Mouse (Mus musculus) heart, postnatal 0 days (tissue): ENCODE results near the gene Mterf1a. TPM values are rescaled to one million over a fixed set of nuclear protein-coding genes. Genes with fewer than 3 reads are reported as not detected.
"Not testable (repeated sequence)": the region's sequence is repeated elsewhere in the genome, so short reads cannot be mapped to it uniquely, and the experiment has no call there.

Experiments used
- ATAC-seq: fragments of 200-750 bp; cut with Nextera tagmentation; 2 replicates; pipeline ENCODE4 v1.8.0; 2017; ENCODE audit warnings: low read depth, moderate number of reproducible peaks, moderate library complexity; ENCODE audit not compliant: insufficient read depth
- DNase-seq: peaks from one replicate; pipeline ENCODE4 v3.0.0-alpha.2; 2016; ENCODE audit warnings: low spot score
- H3K27ac ChIP-seq: fragments of 300-500 bp; sonication (generic); 2 replicates; pipeline ENCODE4 v1.5.1; 2014; ENCODE audit warnings: low read depth, mild to moderate bottlenecking
- H3K27me3 ChIP-seq: fragments of 300-500 bp; sonication (generic); 2 replicates; pipeline ENCODE4 v1.6.1; 2014; ENCODE audit warnings: low read length, mixed read lengths; ENCODE audit not compliant: control insufficient read depth, insufficient read depth
- H3K36me3 ChIP-seq: fragments of 300-500 bp; sonication (generic); replicated peaks from 2 replicates; pipeline ENCODE4 v1.6.1; 2014; ENCODE audit warnings: low read length, mixed read lengths; ENCODE audit not compliant: control insufficient read depth, insufficient read depth
- H3K4me1 ChIP-seq: fragments of 300-500 bp; sonication (generic); 2 replicates; pipeline ENCODE4 v1.6.1; 2014; ENCODE audit warnings: antibody characterized with exemption; ENCODE audit not compliant: control insufficient read depth, insufficient read depth
- H3K4me2 ChIP-seq: fragments of 300-500 bp; sonication (generic); 2 replicates; pipeline ENCODE4 v1.6.1; 2014; ENCODE audit warnings: low read depth, mild to moderate bottlenecking, low read length, moderate library complexity
- H3K4me3 ChIP-seq: fragments of 300-500 bp; sonication (generic); 2 replicates; pipeline ENCODE4 v1.5.1; 2014; ENCODE audit warnings: low read depth, low read length
- H3K9ac ChIP-seq: fragments of 300-500 bp; sonication (generic); replicated peaks from 2 replicates; pipeline ENCODE4 v1.6.1; 2014; ENCODE audit warnings: low read depth, low read length, mixed read lengths
- H3K9me3 ChIP-seq: fragments of 300-500 bp; sonication (generic); replicated peaks from 2 replicates; pipeline ENCODE4 v1.6.1; 2016; ENCODE audit warnings: low read length; ENCODE audit not compliant: control insufficient read depth
- CTCF ChIP-seq: IDR thresholded peaks from 2 replicates; pipeline ENCODE4 v1.5.1; 2016; ENCODE audit warnings: antibody characterized with exemption, control low read depth, low read depth
- EP300 ChIP-seq: IDR thresholded peaks from 2 replicates; pipeline ENCODE4 v1.6.1; 2016; ENCODE audit warnings: antibody characterized with exemption, low read depth
- WGBS: fragments of 180-500 bp; shearing (Covaris S2); extraction: QIAGEN DNeasy Blood & Tissue Kit; methylation state at CpG from one replicate; pipeline ENCODE4 v1.1.7; 2014; 5-methylcytosine and 5-hydroxymethylcytosine counted together
- polyA plus RNA-seq: library from polyadenylated mRNA; unstranded; fragments of >200 nt; fragmentation: Nextera tagmentation; extraction: Ambion mirVana; gene quantifications from 2 replicates; pipeline ENCODE4 v1.2.1, GENCODE M21; 2015
- total RNA-seq: library from RNA; depleted of rRNA; stranded (reverse); fragments of >200 nt; gene quantifications from 2 replicates; pipeline ENCODE4 v1.2.3, GENCODE M21; 2014; ENCODE audit warnings: low replicate concordance

Mterf1a gene
- total and polyA plus RNA-seq, 2 experiments from 2014 or later: 2.5 to 4.0 TPM

DNA sequence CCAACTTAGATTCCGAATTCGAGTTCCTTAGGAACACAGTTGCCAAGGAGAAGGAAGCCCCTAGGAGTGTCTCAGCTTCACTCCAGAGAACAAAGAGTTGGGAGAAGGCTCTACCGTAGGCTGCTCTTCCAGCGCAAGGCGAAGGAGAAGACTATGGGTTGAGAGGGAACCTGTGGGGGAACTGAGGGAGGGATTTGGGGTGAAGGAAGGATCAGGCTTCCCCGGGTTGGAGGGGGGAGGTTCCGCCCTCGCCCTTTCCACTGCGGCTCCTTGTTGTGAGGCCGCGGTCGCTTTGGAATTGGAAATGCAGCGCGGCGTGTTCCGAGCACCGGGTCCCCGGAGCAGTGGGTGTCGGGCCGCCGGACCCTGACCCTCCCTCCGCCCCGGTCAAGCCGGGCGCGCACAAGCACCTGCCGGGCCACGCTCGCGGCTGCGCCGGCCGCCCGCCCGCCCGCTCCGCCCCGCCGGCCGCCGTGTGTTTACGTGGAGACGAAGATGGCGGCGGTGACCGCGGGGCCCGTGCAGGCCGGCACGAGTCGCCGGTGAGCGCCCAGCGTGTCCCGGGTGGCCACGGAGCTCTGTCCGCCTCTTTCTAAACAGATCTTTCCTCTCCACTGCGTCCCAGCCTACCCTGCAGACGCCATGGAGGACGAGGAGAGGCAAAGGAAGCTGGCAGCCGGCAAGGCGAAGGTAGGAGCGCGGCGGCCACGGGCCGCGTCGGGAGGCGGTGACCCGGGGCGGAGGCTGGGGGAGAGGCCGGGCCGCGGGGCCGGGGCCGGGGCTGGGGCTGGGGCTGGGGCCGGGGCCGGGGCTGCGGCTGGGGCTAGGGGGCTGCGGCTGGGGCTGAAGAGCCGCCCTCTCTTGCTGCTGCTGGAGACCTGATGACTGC lies 34.3 kb upstream of the Mterf1a start, which contains the start of gene Akap9:
Gene Akap9, plus strand, starts transcription at position 254 of the 889 bp plus-strand sequence.
- DNase-seq (peak; percentile 37), ATAC-seq (peak; percentile 89)
- Histone ChIP-seq H3K4me3 (peak within 1 kb of the TSS; percentile 82), H3K4me2 (peak within 1 kb of the TSS; percentile 88), H3K27me3 (no peaks in the 10 kb centered on the region), H3K4me1 (peaks cover 21% of the 10 kb centered on the region), H3K27ac (peak within 1 kb of the TSS; percentile 85), H3K9ac (peak within 1 kb of the TSS; percentile 94), H3K9me3 (no peaks in the 10 kb centered on the region), H3K36me3 (no peaks in the 10 kb centered on the region)
- WGBS: under 1% methylated on average over 56 of the region's 82 CpGs
- TF ChIP-seq EP300: no peak
- TF ChIP-seq CTCF: no peak

- no peaks in the 10 kb centered on the region for H3K9me3 ChIP-seq
- 51% methylated on average over 4 of the region's 4 CpGs for whole genome bisulfite sequencing
- peaks cover 21% of the 10 kb centered on the region for H3K4me1 ChIP-seq
- DNase-seq (no peak), ATAC-seq (no peak)
- no peak overlapping the region for H3K4me3 ChIP-seq
- no peak overlapping the region for H3K4me2 ChIP-seq
- H3K36me3 ChIP-seq: no peaks in the 10 kb centered on the region
- no peak overlapping the region for H3K27ac ChIP-seq
- H3K27me3 ChIP-seq: no peaks in the 10 kb centered on the region
- no peak for TF ChIP-seq CTCF
- no peak for TF ChIP-seq EP300
- no peak overlapping the region for H3K9ac ChIP-seq
Measured at GRCm38 (mm10) chr5:3926666-3927065, 32.9 kb upstream of the Mterf1a start.

GRCm38 (mm10) chr5:3922350-3922749 lies 28.6 kb upstream of the Mterf1a start:
- no peak overlapping the region for H3K4me2 ChIP-seq
- no peak for ATAC-seq
- H3K4me3 ChIP-seq: no peak overlapping the region
- no peaks in the 10 kb centered on the region for H3K36me3 ChIP-seq
- peaks cover 3% of the 10 kb centered on the region; the same call in 1 of the 2 replicates for H3K4me1 ChIP-seq
- no peak overlapping the region for H3K9ac ChIP-seq
- WGBS: 84% methylated on average over 2 of the region's 2 CpGs
- no peak overlapping the region for H3K27ac ChIP-seq
- DNase-seq: no peak
- H3K9me3 ChIP-seq: no peaks in the 10 kb centered on the region
- H3K27me3 ChIP-seq: no peaks in the 10 kb centered on the region
- TF ChIP-seq EP300 (no peak), CTCF (no peak)

DNA sequence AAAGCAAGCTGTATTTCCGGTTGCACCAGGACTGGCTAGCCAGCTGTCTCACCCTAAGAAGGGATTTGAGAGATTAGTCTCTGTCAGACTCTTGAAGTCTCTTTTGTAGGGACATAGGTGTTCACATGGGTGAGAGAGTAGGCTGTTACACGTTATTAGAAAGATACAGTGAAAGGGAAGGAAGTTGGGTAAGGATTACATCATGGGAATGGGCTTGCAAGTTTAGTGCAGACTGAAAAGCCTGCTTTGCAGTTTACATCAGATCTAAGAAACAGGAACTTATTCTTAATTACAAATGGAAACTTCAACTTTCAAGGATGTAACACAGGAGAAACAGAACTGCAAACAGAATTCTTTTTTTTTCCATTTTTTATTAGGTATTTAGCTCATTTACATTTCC lies 11.7 kb upstream of the Mterf1a start:
- ATAC-seq: no peak
- Histone ChIP-seq H3K27ac (no peak overlapping the region), H3K4me1 (0 out of 2 replicates have a peak, but pooled peaks cover 4% of the 10 kb centered on the region), H3K9me3 (no peaks in the 10 kb centered on the region), H3K27me3 (no peaks in the 10 kb centered on the region), H3K4me2 (no peak overlapping the region), H3K9ac (no peak overlapping the region), H3K4me3 (no peak overlapping the region), H3K36me3 (no peaks in the 10 kb centered on the region)
- TF ChIP-seq EP300: no peak
- no peak for TF ChIP-seq CTCF
- DNase-seq: no peak
- WGBS: 52% methylated on average over 2 of the region's 2 CpGs

DNA sequence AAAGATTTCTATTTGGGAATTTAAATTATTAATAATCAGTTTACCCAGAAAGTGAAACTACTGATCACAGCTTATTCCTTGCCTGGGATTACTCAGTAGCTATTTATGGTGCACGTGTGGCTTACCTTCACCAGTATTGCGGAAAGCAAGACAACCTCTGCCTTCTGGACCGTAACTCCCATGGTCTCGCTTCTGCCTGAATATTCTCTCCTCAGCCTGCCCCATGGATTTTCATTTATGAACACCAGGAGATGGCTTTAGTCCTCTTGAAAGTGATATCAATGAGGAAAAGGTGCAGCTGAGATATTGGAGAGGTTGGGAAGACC lies 524 bp upstream of the Mterf1a start:
- not testable (repeated sequence) for ATAC-seq, H3K9ac ChIP-seq, H3K27me3 ChIP-seq, DNase-seq, H3K36me3 ChIP-seq, H3K4me2 ChIP-seq, H3K9me3 ChIP-seq, H3K4me1 ChIP-seq, H3K27ac ChIP-seq
- H3K4me3 ChIP-seq: 0 out of 2 replicates have a peak overlapping the region, but pooled peaks have one; percentile 21
- 95% methylated on average over 4 of the region's 4 CpGs for WGBS

DNA sequence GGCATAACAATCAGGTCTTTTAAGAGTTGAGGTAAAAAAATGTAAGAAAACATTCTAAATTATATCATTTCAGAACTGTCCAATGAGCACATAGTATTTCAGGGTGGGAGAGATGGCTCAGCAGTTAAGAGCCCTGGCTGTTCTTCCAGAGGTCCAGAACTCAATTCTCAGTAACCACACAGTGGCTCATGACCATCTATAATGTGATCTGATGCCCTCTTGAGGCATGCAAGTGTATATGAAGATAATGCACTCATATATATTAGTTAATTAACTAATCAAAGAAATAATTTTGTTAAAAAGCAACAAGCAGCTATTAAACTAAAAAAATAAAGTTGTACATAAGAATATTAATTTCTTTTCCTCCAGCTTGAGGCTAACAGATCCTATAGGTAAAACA lies 4.5 kb downstream of the Mterf1a start:
- no peaks in the 10 kb centered on the region for H3K36me3 ChIP-seq
- no peaks in the 10 kb centered on the region for H3K27me3 ChIP-seq
- H3K4me2 ChIP-seq: no peak overlapping the region
- TF ChIP-seq CTCF (no peak), EP300 (no peak)
- no peak overlapping the region for H3K9ac ChIP-seq
- H3K4me3 ChIP-seq: no peak overlapping the region
- ATAC-seq (no peak), DNase-seq (no peak)
- no peak overlapping the region for H3K27ac ChIP-seq
- no peaks in the 10 kb centered on the region for H3K4me1 ChIP-seq
- no peaks in the 10 kb centered on the region for H3K9me3 ChIP-seq

DNA sequence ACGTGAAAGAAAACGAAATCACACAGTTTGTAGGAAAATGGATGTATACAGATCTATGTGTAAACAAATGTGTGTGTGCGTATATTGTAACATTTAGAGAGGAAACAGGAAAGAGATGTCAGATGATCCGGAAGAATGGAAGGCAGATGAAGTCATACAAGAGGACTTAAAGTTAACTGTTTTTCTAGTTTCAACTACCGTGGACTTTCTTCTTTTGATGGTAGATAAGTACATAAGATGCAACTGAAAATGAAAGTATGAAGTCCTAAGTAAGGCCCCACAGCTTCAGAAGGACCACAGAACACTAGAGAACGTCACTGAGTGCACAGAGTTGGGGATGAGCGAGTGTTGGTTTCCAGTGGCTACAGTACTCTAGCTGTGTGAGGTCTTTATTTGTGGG lies 6.9 kb downstream of the Mterf1a start:
- not testable (repeated sequence) for H3K36me3 ChIP-seq, H3K4me2 ChIP-seq, H3K4me1 ChIP-seq, H3K27me3 ChIP-seq, H3K27ac ChIP-seq, H3K9me3 ChIP-seq, H3K4me3 ChIP-seq, DNase-seq, H3K9ac ChIP-seq, ATAC-seq
- 73% methylated on average over 7 of the region's 7 CpGs for WGBS
